Mouse (Mus musculus) brain, adult 2 months (tissue): ENCODE measurements around the gene Fam161a.
"Not testable (repeated sequence)": the region's sequence is repeated elsewhere in the genome, so short reads cannot be mapped to it uniquely, and the experiment has no call there.

Experiments used
- DNase-seq: peaks from one replicate; pipeline ENCODE4 v3.0.0; 2011; ENCODE audit warnings: low read depth, low spot score

Gene Fam161a

GRCm38 (mm10) chr11:23049642-23050041, 42.3 kb downstream of the Fam161a start:
- peak; percentile 16 for DNase-seq

DNA sequence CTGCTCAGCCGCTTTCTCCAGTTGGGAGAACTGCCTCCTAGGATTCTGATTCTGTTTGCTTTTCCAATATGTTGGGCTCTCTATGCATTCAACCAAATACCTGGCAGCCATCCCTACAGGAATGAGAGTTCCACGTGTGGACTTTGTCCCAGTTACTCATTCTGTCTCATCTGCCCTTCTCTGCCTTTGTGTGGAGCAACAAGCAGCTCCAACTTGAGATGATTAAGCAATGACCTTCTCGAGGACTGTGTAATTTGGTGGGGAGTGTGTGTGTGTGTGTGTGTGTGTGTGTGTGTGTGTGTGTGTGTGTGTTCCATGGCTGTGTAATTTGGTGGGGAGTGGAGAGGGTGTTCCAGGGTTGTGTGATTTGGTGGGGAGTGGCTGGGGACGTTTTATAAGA, 45.0 kb downstream of the Fam161a start:
- DNase-seq = no peak

- DNase-seq = no peak
These were observed 55.8 kb downstream of the Fam161a start for GRCm38 (mm10) chr11:23063153-23063552.

GRCm38 (mm10) chr11:23063857-23064256, 56.5 kb downstream of the Fam161a start:
- DNase-seq = peak; percentile 77

DNA sequence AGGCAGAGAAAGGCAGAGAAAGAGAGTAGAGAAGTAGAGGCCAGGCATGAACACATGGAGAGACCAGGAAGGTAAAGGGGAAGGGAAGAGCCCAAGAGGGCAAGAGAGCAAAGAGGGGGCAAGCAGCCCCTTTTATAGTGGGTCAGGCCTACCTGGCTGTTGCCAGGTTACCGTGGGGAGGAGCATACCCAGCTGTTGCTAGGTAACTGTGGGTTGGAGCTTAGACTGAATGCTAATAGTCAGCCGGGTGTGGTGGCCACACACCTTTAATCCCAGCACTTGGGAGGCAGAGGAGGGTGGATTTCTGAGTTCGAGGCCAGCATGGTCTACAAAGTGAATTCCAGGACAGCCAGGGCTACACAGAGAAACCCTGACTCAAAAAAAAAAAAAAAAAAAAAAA, 56.9 kb downstream of the Fam161a start:
- not testable (repeated sequence) for DNase-seq

DNA sequence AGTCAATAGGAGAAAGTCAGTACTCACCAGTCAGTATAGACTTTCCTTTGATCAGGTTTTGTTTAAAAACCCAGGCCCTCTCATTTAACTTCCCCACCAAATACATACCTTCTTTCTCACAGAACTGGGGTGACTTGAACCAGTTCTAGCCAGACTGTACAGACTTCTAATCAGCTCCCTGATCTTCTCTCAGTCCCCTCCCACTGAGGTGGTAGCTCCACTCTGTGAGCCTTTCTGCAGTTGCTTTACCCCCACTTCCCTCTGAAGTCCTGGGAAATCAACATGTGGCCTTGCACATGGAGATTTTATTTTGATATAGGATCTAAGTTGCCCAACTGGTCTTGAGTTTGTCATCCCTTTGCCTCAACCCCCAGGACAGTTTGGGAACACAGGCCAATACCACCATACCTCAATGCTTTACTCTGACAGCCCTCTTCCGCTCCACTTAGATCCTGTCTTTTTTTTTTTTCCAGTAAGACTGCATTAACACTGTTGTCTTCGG, 57.9 kb downstream of the Fam161a start:
- no peak for DNase-seq

GRCm38 (mm10) chr11:23067395-23068136, 60.2 kb downstream of the Fam161a start:
- DNase-seq = peak; percentile 98

GRCm38 (mm10) chr11:23068201-23068600, 60.9 kb downstream of the Fam161a start:
- no peak for DNase-seq

DNA sequence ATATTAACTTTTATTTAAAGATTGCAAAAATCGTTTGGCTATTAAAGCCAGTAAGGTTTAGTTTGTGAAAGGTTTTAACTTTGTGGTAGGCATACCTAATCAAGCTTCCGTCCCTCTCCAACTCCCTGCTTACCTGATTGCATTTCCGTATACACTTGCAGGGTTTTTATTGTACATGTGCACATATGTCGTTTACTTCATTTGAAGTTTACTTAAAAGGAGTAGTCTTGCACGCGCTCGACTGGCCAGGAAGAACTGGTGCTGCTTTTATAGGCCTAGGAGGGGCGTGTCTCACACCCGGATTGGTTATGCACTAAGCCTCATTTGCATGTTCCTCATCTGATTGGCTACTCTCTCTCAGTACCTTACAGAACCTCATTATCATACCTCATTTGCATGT, 61.7 kb downstream of the Fam161a start:
- DNase-seq = not testable (repeated sequence)

- peak; percentile 82 for DNase-seq
These were observed 67.5 kb downstream of the Fam161a start for GRCm38 (mm10) chr11:23074841-23075240.

GRCm38 (mm10) chr11:23078541-23078940, 71.2 kb downstream of the Fam161a start:
- no peak for DNase-seq
